21 mouse cellular contexts compared by ENCODE assay signal in genomic region chr16:92863179-92863578, GRCm38 (mm10). TPM values are rescaled to one million over a fixed set of nuclear protein-coding genes. Genes with fewer than 3 reads are reported as not detected.
DNase-seq lines count a peak whose midpoint lies in the region; TF ChIP-seq lines count a peak whose summit lies in the region.
"Had no signal": no experiment of that assay in that cellular context is flagged by ENCODE, and none has a peak within 500 bp of the region (broad histone marks: within the 10 kb centered on the region; RNA-seq: fewer than 3 reads in every experiment).

No protein-coding gene starts in this region.

- TF ChIP-seq CTCF in C2C12 (IDR thresholded peaks at IDR 0.05; ENCODE audit: control insufficient read depth, insufficient read depth, insufficient read length) (no peak), CH12.LX (conservative IDR thresholded peaks at IDR 0.05 in 1 of 2, IDR thresholded peaks at IDR 0.05 in 1 of 2; ENCODE audit: low read depth in 2 of 2, low read length in 2 of 2) (no peak)

- TF ChIP-seq POLR2A in CH12.LX (IDR thresholded peaks at IDR 0.05; ENCODE audit: low read depth, low read length), result no peak
- TF ChIP-seq POLR2A in myocyte (IDR thresholded peaks at IDR 0.05; ENCODE audit: insufficient read length, low read depth), result no peak

- no peak overlapping the region for H3ac ChIP-seq in C2C12 (ENCODE audit: control insufficient read depth, insufficient read length, low read depth)
- no peak overlapping the region for H3ac ChIP-seq in myocyte (ENCODE audit: control insufficient read depth, insufficient read length)

- DNase-seq in CH12.LX (ENCODE audit: extremely low read depth) (no peak), MN1 (ENCODE audit: low spot score) (no peak)
- DNase-seq in right cerebral cortex, postnatal 14 days, result no peak
- DNase-seq in embryo, embryonic 10 days (ENCODE audit: low spot score), result no peak
- DNase-seq: adrenal gland, adult 2 months; adrenal gland, adult 8-10 months; adrenal gland, postnatal 10 days; adrenal gland, postnatal 14 days; adrenal gland, postnatal 25 days; adrenal gland, postnatal 36 days; B cell, adult 2 months; cerebellum, adult 11 months; cerebellum, adult 11-12 months; cerebellum, adult 18-20 months; cerebellum, adult 2 months; cerebellum, adult 8-10 months; cerebellum, adult 9-10 months had no signal

- H3K4me3 ChIP-seq in C2C12 (ENCODE audit: insufficient read depth, poor library complexity, severe bottlenecking) (no peak overlapping the region), CH12.LX (replicated peaks in 1 of 3; ENCODE audit: low read depth in 2 of 3, low read length in 2 of 3, poor library complexity in 1 of 3) (no peak overlapping the region), myocyte (no peak overlapping the region)

- in situ Hi-C loops in CH12.LX (cut with MboI; ENCODE audit: low pct_ligation_motif_present, low pct_unique_long_range_greater_than_20kb, low sequenced_read_pairs), result no loop called here

- no peak overlapping the region for H3K9ac ChIP-seq in CH12.LX (ENCODE audit: insufficient read depth, low read depth)

- H3K79me3 ChIP-seq in C2C12 (ENCODE audit: low read depth), result no peaks in the 10 kb centered on the region

- H3K4me2 ChIP-seq in CH12.LX (ENCODE audit: insufficient read depth, low read depth, poor library complexity, severe bottlenecking) (no peak overlapping the region), myocyte (ENCODE audit: low read depth) (no peak overlapping the region)

- peaks cover 4% of the 10 kb centered on the region for H3K9me3 ChIP-seq in CH12.LX (replicated peaks; ENCODE audit: low read length)

- peaks cover 18 to 25% of the 10 kb centered on the region in 2 experiments for H3K4me1 ChIP-seq in CH12.LX (ENCODE audit: control insufficient read depth in 1 of 2, insufficient read depth in 2 of 2)

- H3K79me2 ChIP-seq in C2C12 (ENCODE audit: control insufficient read depth, insufficient read depth) (no peaks in the 10 kb centered on the region), CH12.LX (replicated peaks; ENCODE audit: control insufficient read depth, extremely low read depth, insufficient read depth, poor library complexity, severe bottlenecking) (no peaks in the 10 kb centered on the region), myocyte (ENCODE audit: control insufficient read depth, insufficient read depth) (no peaks in the 10 kb centered on the region)

- no peak overlapping the region for H3K27ac ChIP-seq in CH12.LX (ENCODE audit: insufficient read depth, low read depth)

- H3K36me3 ChIP-seq in C2C12 (ENCODE audit: control insufficient read depth, insufficient read depth) (no peaks in the 10 kb centered on the region), CH12.LX (replicated peaks in 1 of 2; ENCODE audit: control insufficient read depth in 1 of 2, insufficient read depth in 1 of 2, low read length in 1 of 2) (no peaks in the 10 kb centered on the region), myocyte (ENCODE audit: control insufficient read depth, insufficient read depth) (no peaks in the 10 kb centered on the region)
- H3K36me3 ChIP-seq: G1E had no signal

- TF ChIP-seq EP300 in CH12.LX (IDR thresholded peaks at IDR 0.05; ENCODE audit: low read length), result no peak

- TF ChIP-seq RAD21 in CH12.LX (IDR thresholded peaks at IDR 0.05; ENCODE audit: low read depth, low read length), result no peak

- dilution Hi-C loops in CH12.LX (cut with MboI; ENCODE audit: extremely low pct_ligation_motif_present, extremely low pct_unique_long_range_greater_than_20kb, low sequenced_read_pairs), result no loop called here

- H3K27me3 ChIP-seq in C2C12 (ENCODE audit: control insufficient read depth, insufficient read depth, insufficient read length), result no peaks in the 10 kb centered on the region
- no peaks in the 10 kb centered on the region for H3K27me3 ChIP-seq in CH12.LX (replicated peaks)
- H3K27me3 ChIP-seq in myocyte (ENCODE audit: control insufficient read depth, insufficient read depth, insufficient read length), result no peaks in the 10 kb centered on the region
- H3K27me3 ChIP-seq: Patski had no signal

TF ChIP-seq in C2C12, 6 proteins besides CTCF, POLR2A, EP300 and RAD21:
- no peak for TF ChIP-seq MAX (IDR thresholded peaks at IDR 0.05)
- no peak for TF ChIP-seq MYOG (IDR thresholded peaks at IDR 0.05; ENCODE audit: control insufficient read depth, extremely low read depth, insufficient read length)
- TF ChIP-seq FOSL1 (IDR thresholded peaks at IDR 0.05; ENCODE audit: insufficient read depth, low read length, poor library complexity, severe bottlenecking), result no peak
- TF ChIP-seq USF1 (IDR thresholded peaks at IDR 0.05; ENCODE audit: low read depth), result peak; percentile 41
- TF ChIP-seq MYOD1 (IDR thresholded peaks at IDR 0.05; ENCODE audit: control insufficient read depth, insufficient read length, low read depth), result peak; percentile 44

TF ChIP-seq in CH12.LX, 34 proteins besides CTCF, POLR2A, EP300 and RAD21:
- TF ChIP-seq SMC3 (IDR thresholded peaks at IDR 0.05; ENCODE audit: low read depth, low read length), result no peak
- no peak for TF ChIP-seq KAT2A (IDR thresholded peaks at IDR 0.05; ENCODE audit: insufficient replicate concordance, low read length)
- TF ChIP-seq SIN3A (IDR thresholded peaks at IDR 0.05; ENCODE audit: low read length), result no peak
- no peak for TF ChIP-seq POLR2AphosphoS2 (IDR thresholded peaks at IDR 0.05; ENCODE audit: low read depth, low read length)
- peak; percentile 26; the same call in 1 of the 2 replicates for TF ChIP-seq BHLHE40 (IDR thresholded peaks at IDR 0.05; ENCODE audit: low read depth, low read length)
- TF ChIP-seq HCFC1 (IDR thresholded peaks at IDR 0.05; ENCODE audit: low read depth, low read length), result no peak

TF ChIP-seq in myocyte, 11 proteins besides CTCF, POLR2A, EP300 and RAD21:
- TF ChIP-seq MYOD1 (IDR thresholded peaks at IDR 0.05; ENCODE audit: control insufficient read depth in 1 of 3, insufficient read length in 2 of 3, low read depth in 2 of 3), result peak in 2 of 3 experiments; percentile 75 to 77
- TF ChIP-seq SRF (IDR thresholded peaks at IDR 0.05; ENCODE audit: control insufficient read depth, insufficient read length, low read depth), result no peak
- no peak for TF ChIP-seq TCF3 (IDR thresholded peaks at IDR 0.05; ENCODE audit: insufficient read length, low read depth)
- peak; percentile 27 for TF ChIP-seq USF1 (IDR thresholded peaks at IDR 0.05; ENCODE audit: low read depth)
- TF ChIP-seq MYOG (IDR thresholded peaks at IDR 0.05; ENCODE audit: control insufficient read depth in 1 of 3, insufficient read depth in 1 of 3, insufficient read length in 2 of 3, low read depth in 2 of 3), result no peak
- TF ChIP-seq MAX (IDR thresholded peaks at IDR 0.05; ENCODE audit: low read depth), result no peak
- no peak for TF ChIP-seq E2F4 (IDR thresholded peaks at IDR 0.05; ENCODE audit: insufficient read depth)
- TF ChIP-seq CEBPB (IDR thresholded peaks at IDR 0.05; ENCODE audit: insufficient read depth, poor library complexity, severe bottlenecking), result no peak
- TF ChIP-seq REST (IDR thresholded peaks at IDR 0.05; ENCODE audit: insufficient read depth, insufficient read length), result no peak
- no peak for TF ChIP-seq TCF12 (IDR thresholded peaks at IDR 0.05; ENCODE audit: insufficient read depth, poor library complexity, severe bottlenecking)
- TF ChIP-seq POLR2AphosphoS2 (IDR thresholded peaks at IDR 0.05; ENCODE audit: insufficient read length, low read depth), result no peak

RNA-seq across cellular contexts. Expression of gene Runx1, which starts 37.2 kb away (rescaled TPM):
- 28.8 TPM for polyA plus RNA-seq in C2C12 (2012; fragmentation: generic; extraction: Trizol)
- 4.7 and 5.9 TPM in 2 replicates for total RNA-seq in CH12.LX (2012; rRNA removed)
- total RNA-seq in CH12.LX (2014; rRNA removed), result 3.1 and 3.2 TPM in 2 replicates
- polyA plus RNA-seq in CH12.LX (2012; ENCODE audit: insufficient read length, low read depth), result 9.1 and 10.9 TPM in 2 replicates
- polyA plus RNA-seq in myocyte (2012; fragmentation: generic; extraction: Trizol), result 38.8 TPM
